Mouse (Mus musculus) macrophage (primary cell): ENCODE measurements around the gene Vmn2r19. TPM values are rescaled to one million over a fixed set of nuclear protein-coding genes. Genes with fewer than 3 reads are reported as not detected.
"Not testable (repeated sequence)": the region's sequence is repeated elsewhere in the genome, so short reads cannot be mapped to it uniquely, and the experiment has no call there.

Experiments
- H3K27ac ChIP-seq: fragments of 350-480 bp; formaldehyde crosslinking; 2 replicates; pipeline ENCODE4 v1.9.0; 2021
- H3K36me3 ChIP-seq: fragments of 350-480 bp; formaldehyde crosslinking; 2 replicates; pipeline ENCODE4 v1.9.0; 2021; ENCODE audit errors: inconsistent target
- H3K4me3 ChIP-seq: fragments of 350-480 bp; formaldehyde crosslinking; 2 replicates; pipeline ENCODE4 v1.9.0; 2021; ENCODE audit errors: inconsistent target
- H3K79me2 ChIP-seq: fragments of 350-480 bp; formaldehyde crosslinking; 2 replicates; pipeline ENCODE4 v1.9.0; 2021; ENCODE audit errors: inconsistent target
- WGBS: methylation state at CpG from one replicate; pipeline ENCODE4 v1.1.7; 2026; ENCODE audit warnings: inconsistent platforms; ENCODE audit not compliant: missing documents; 5-methylcytosine and 5-hydroxymethylcytosine counted together
- polyA plus RNA-seq: library from polyadenylated mRNA; stranded (reverse); fragments of 250-400 nt; gene quantifications from 3 replicates; pipeline ENCODE4 v1.2.4, GENCODE M21; 2018; ENCODE audit warnings: inconsistent platforms

The Vmn2r19 gene
- polyA plus RNA-seq, 1 experiment from 2014 or later: not detected

DNA sequence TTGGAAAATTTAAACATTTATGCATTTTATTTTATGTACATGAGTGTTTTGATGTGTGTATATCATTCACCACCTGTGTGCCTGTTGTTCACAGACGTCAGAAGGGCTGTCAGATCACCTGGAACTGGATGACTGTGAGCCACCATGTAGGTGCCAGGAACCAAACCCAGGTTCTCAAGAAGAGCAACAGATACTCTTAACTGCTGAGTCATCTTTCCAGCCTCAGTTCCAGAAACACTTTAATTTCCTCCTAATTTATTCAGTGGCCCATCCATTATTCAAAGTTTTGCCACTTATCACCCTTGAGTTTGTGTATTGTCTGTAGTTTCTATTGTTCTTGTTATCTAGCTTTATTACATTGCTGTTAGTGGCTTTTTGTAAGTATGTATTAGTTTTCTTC, 11.4 kb upstream of the Vmn2r19 start:
- H3K4me3 ChIP-seq: no peak overlapping the region
- H3K79me2 ChIP-seq: no peaks in the 10 kb centered on the region
- no peaks in the 10 kb centered on the region for H3K36me3 ChIP-seq
- 92% methylated on average over 1 of the region's 1 CpGs for WGBS
- H3K27ac ChIP-seq: no peak overlapping the region

DNA sequence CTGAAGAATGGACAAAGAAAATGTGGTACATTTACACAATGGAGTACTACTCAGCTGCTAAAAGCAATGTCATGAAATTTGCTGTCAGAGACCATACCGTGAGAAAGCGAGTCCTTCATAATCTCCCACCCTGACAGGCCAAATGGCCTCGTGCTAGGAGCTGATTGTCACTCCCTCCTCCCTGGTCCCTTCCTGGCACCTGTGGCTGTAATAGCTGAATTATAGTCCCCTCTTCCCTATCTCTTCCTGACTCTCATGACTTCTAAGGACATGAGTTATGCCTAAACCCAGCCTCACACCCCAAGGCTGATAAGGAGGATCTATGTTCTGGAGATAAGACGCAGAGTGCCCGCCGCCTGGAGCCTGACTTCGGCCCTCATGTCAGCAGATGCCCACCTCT, 1.8 kb upstream of the Vmn2r19 start:
- WGBS: 93% methylated on average over 6 of the region's 7 CpGs
- H3K36me3 ChIP-seq, H3K79me2 ChIP-seq, H3K4me3 ChIP-seq, H3K27ac ChIP-seq: not testable (repeated sequence)

DNA sequence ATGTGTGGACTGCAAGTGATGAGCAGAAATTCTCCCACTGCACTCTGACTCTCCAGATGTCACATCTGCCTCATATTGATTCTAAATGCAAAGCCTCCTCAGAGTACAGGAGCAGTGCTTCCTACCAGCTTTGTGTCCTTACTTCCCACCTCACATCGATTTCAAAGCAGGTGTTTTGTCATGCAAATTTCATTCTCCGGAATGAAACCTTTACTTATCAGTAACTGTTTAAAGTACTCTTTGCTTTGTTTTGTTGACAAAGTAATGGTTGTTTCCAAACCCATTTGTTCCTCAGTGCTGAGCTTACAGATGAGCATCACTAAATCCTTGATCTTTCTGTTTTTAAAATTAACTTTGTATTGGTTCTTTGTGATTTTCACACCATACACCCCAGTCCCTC, 24.4 kb downstream of the Vmn2r19 start:
- Histone ChIP-seq H3K79me2 (no peaks in the 10 kb centered on the region), H3K4me3 (no peak overlapping the region), H3K27ac (no peak overlapping the region), H3K36me3 (no peaks in the 10 kb centered on the region)
- WGBS: 90% methylated on average over 2 of the region's 2 CpGs

DNA sequence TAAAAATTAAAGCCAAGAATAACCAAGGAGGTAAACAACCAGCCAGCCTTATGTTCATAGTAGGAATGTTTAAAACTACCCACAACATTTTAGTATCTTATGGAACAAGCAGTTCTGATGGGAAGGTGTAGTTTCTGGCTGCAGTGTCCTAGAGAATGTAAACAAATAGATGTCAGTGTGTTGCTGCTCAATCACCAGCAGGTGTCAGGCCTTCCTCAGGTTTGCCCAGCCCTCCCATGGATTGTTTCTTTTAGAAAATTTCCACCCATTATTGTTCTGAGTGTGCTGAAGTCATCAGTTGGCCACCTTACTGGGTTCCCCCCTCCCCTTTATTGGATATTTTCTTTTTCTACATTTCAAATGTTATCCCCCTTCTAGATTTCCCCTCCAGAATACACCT, 32.0 kb downstream of the Vmn2r19 start:
- no peaks in the 10 kb centered on the region for H3K36me3 ChIP-seq
- H3K4me3 ChIP-seq: no peak overlapping the region
- H3K79me2 ChIP-seq: no peaks in the 10 kb centered on the region
- no peak overlapping the region for H3K27ac ChIP-seq

DNA sequence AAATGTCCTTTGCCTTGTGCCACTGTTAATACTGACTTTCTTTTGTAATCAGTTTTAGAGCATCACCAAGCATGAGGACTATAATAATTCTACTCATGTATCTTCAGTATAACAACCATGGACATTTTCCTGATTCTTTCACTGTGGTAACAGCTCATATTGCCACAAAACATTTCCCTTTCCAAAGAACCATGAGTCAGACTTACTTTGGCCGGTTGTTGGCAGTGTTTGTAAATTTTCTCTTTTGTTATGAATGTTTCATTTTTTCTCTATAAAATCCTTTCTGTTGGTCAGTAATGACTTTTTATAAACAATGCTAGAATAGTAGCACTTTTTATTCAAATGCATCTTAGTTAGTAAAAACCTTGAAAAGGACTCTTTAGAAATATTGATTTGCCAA, 38.0 kb downstream of the Vmn2r19 start:
- Histone ChIP-seq H3K79me2 (no peaks in the 10 kb centered on the region), H3K36me3 (no peaks in the 10 kb centered on the region), H3K4me3 (no peak overlapping the region), H3K27ac (no peak overlapping the region)
- WGBS: 88% methylated on average over 1 of the region's 1 CpGs

Other genes starting within 250 kb of the Vmn2r19 start
- gene Clec4a2, start 201.9 kb upstream of the Vmn2r19 start, polyA plus RNA-seq: 66.0 to 89.8 TPM (median 67.4 TPM) in 3 replicates
- gene Clec4b2, start 135.4 kb upstream of the Vmn2r19 start, polyA plus RNA-seq: 0.22 to 0.53 TPM in 2 of 3 replicates, not detected in the other
- gene Clec4n, start 78.5 kb upstream of the Vmn2r19 start, polyA plus RNA-seq: 241 to 528 TPM (median 280 TPM) in 3 replicates
- gene Clec4d, start 46.2 kb upstream of the Vmn2r19 start, polyA plus RNA-seq: 522 to 1,042 TPM (median 881 TPM) in 3 replicates
- 12.6 to 34.8 TPM (median 12.7 TPM) in 3 replicates for gene Clec4e, start 18.5 kb upstream of the Vmn2r19 start, polyA plus RNA-seq
- not detected in 3 replicates for gene Vmn2r20, start 109.8 kb downstream of the Vmn2r19 start, polyA plus RNA-seq
- not detected in 3 replicates for gene Vmn2r21, start 225.1 kb downstream of the Vmn2r19 start, polyA plus RNA-seq